ENCODE assay signal across 18 mouse cellular contexts in the genomic region with DNA sequence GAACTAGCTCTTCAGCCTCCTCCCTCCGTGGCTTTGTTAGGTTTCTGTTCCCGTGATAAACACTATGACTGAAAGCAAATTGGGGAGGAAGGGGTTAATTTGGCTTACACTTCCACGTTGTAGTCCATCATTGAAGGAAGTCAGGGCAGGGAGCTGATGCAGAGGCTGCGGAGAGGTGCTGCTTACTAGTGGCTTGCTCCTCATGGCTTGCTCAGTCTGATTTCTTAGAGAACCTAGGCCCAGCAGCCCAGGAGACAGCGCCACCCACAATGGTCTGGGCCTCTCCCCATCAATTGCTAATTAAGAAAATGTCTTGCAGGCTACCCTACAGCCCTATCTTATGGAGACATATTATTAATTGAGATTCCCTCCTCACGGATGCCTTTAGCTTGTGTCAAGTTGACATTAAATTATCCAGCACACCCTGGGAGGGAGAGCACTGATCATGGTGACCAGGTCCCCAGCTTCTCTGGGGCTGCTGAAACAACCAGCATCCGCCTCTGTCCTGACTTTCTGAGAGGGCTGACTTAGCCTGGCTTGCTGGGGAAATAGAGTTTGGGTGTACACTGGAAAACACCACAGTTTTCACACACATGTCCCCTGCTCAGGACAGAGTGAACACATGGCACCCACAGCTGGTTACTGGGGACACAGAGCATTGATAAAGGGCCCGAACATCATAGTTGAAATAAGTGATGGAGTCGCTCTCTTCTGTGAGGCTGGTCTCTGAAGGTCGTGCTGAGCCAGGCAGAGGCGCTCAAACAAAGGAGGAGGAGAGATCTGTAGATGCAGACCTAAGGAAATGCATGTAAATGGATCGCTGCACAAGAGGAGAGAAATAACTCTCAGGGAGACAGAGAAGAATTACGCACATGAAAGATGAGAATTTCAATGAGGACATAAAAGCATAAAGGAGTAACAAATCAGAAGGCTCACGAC. TPM values are rescaled to one million over a fixed set of nuclear protein-coding genes. Genes with fewer than 3 reads are reported as not detected.
DNase-seq lines count a peak whose midpoint lies in the region; ATAC-seq and TF ChIP-seq lines count a peak whose summit lies in the region.
"Had no signal": no experiment of that assay in that cellular context is flagged by ENCODE, and none has a peak within 500 bp of the region (broad histone marks: within the 10 kb centered on the region; RNA-seq: fewer than 3 reads in every experiment).

No protein-coding gene starts in this region.

- intact Hi-C loops in heart, postnatal 10 days (cut with DNase I): no loop called here

- no peaks in the 10 kb centered on the region for H3K27me3 ChIP-seq in forebrain, embryonic 14.5 days (replicated peaks; ENCODE audit: control insufficient read depth, insufficient read depth, low read length)
- H3K27me3 ChIP-seq in hindbrain, embryonic 15.5 days: no peaks in the 10 kb centered on the region
- no peaks in the 10 kb centered on the region for H3K27me3 ChIP-seq in midbrain, embryonic 14.5 days (ENCODE audit: control insufficient read depth, insufficient read depth, low read length)
- H3K27me3 ChIP-seq: embryonic facial prominence, embryonic 12.5 days; heart, embryonic 13.5 days had no signal

- DNase-seq in brain, embryonic 14.5 days (ENCODE audit: low read depth): peak; percentile 44
- DNase-seq in forebrain, embryonic 14.5 days (ENCODE audit: low spot score): no peak
- peak; percentile 45 for DNase-seq in midbrain, embryonic 14.5 days
- no peak for DNase-seq in lung, postnatal 10 days
- DNase-seq in lung, postnatal 14 days: no peak
- no peak for DNase-seq in heart, postnatal 10 days
- DNase-seq in right cerebral cortex, postnatal 14 days: no peak
- DNase-seq: adrenal gland, postnatal 36 days; kidney, adult 8-10 months; layer of hippocampus, postnatal 36 days; liver; liver, postnatal 0 days; thymus, postnatal 36 days had no signal

- no peak overlapping the region for H3K4me2 ChIP-seq in forebrain, embryonic 14.5 days (ENCODE audit: low read length)
- no peak overlapping the region for H3K4me2 ChIP-seq in hindbrain, embryonic 15.5 days
- no peak overlapping the region for H3K4me2 ChIP-seq in midbrain, embryonic 14.5 days (ENCODE audit: low read length)
- H3K4me2 ChIP-seq: embryonic facial prominence, embryonic 12.5 days; heart, embryonic 13.5 days had no signal

- 0 out of 2 replicates have a peak, but pooled peaks cover 2% of the 10 kb centered on the region for H3K4me1 ChIP-seq in forebrain, embryonic 14.5 days (ENCODE audit: control insufficient read depth, insufficient read depth, low read length)
- H3K4me1 ChIP-seq in hindbrain, embryonic 15.5 days (replicated peaks): peaks cover 20% of the 10 kb centered on the region
- H3K4me1 ChIP-seq in midbrain, embryonic 14.5 days (ENCODE audit: control insufficient read depth, insufficient read depth, low read length): 0 out of 2 replicates have a peak, but pooled peaks cover 4% of the 10 kb centered on the region
- H3K4me1 ChIP-seq: embryonic facial prominence, embryonic 12.5 days; heart, embryonic 13.5 days had no signal

- ATAC-seq in forebrain, embryonic 14.5 days: 0 out of 2 replicates have a peak, but pooled peaks have one; percentile 20
- peak; percentile 20 for ATAC-seq in hindbrain, embryonic 15.5 days (ENCODE audit: low FRiP score, low read depth)
- no peak for ATAC-seq in midbrain, embryonic 14.5 days (ENCODE audit: low FRiP score, low TSS enrichment)
- ATAC-seq: activated CD4-positive, CD25-positive, alpha-beta regulatory T cell, adult 4 months; liver, postnatal 0 days had no signal

- 66% methylated on average over 14 of the region's 14 CpGs for WGBS in forebrain, embryonic 14.5 days
- WGBS in hindbrain, embryonic 15.5 days: 43% methylated on average over 14 of the region's 14 CpGs
- 55% methylated on average over 14 of the region's 14 CpGs for WGBS in midbrain, embryonic 14.5 days

- H3K36me3 ChIP-seq in forebrain, embryonic 14.5 days (ENCODE audit: control insufficient read depth, insufficient read depth, low read length): no peaks in the 10 kb centered on the region
- peaks cover 3% of the 10 kb centered on the region; the same call in 1 of the 2 replicates for H3K36me3 ChIP-seq in hindbrain, embryonic 15.5 days
- H3K36me3 ChIP-seq in midbrain, embryonic 14.5 days (ENCODE audit: control insufficient read depth, insufficient read depth, low read length): no peaks in the 10 kb centered on the region
- H3K36me3 ChIP-seq: embryonic facial prominence, embryonic 12.5 days; heart, embryonic 13.5 days had no signal

- H3K4me3 ChIP-seq in forebrain, embryonic 14.5 days (ENCODE audit: low read depth, low read length): no peak overlapping the region
- no peak overlapping the region for H3K4me3 ChIP-seq in hindbrain, embryonic 15.5 days
- no peak overlapping the region for H3K4me3 ChIP-seq in midbrain, embryonic 14.5 days (replicated peaks; ENCODE audit: low read depth, low read length)
- H3K4me3 ChIP-seq: embryonic facial prominence, embryonic 12.5 days; heart, embryonic 13.5 days had no signal

- TF ChIP-seq POLR2A in brain, embryonic 14.5 days (IDR thresholded peaks at IDR 0.05; ENCODE audit: borderline replicate concordance, extremely low read depth, insufficient read depth, insufficient read length, poor library complexity, severe bottlenecking): no peak

- no peaks in the 10 kb centered on the region for H3K9me3 ChIP-seq in forebrain, embryonic 14.5 days (replicated peaks; ENCODE audit: control insufficient read depth, low read length)
- H3K9me3 ChIP-seq in hindbrain, embryonic 15.5 days: no peaks in the 10 kb centered on the region
- no peaks in the 10 kb centered on the region for H3K9me3 ChIP-seq in midbrain, embryonic 14.5 days (ENCODE audit: control insufficient read depth, low read length)
- H3K9me3 ChIP-seq: embryonic facial prominence, embryonic 12.5 days; heart, embryonic 13.5 days had no signal

- TF ChIP-seq CTCF in brain, embryonic 14.5 days (IDR thresholded peaks at IDR 0.05; ENCODE audit: borderline replicate concordance, extremely low read depth, insufficient read depth, insufficient read length): no peak

- H3K9ac ChIP-seq in forebrain, embryonic 14.5 days (ENCODE audit: low read length): no peak overlapping the region
- H3K9ac ChIP-seq in hindbrain, embryonic 15.5 days: no peak overlapping the region
- H3K9ac ChIP-seq in midbrain, embryonic 14.5 days (replicated peaks; ENCODE audit: low read length): no peak overlapping the region
- H3K9ac ChIP-seq: embryonic facial prominence, embryonic 12.5 days; heart, embryonic 13.5 days; liver, postnatal 0 days had no signal

- H3K27ac ChIP-seq in forebrain, embryonic 14.5 days (ENCODE audit: low read depth, low read length): no peak overlapping the region
- peak overlapping the region; percentile 59 for H3K27ac ChIP-seq in hindbrain, embryonic 15.5 days (replicated peaks)
- H3K27ac ChIP-seq in midbrain, embryonic 14.5 days (replicated peaks; ENCODE audit: low read depth, low read length): peak overlapping the region; percentile 23
- H3K27ac ChIP-seq: embryonic facial prominence, embryonic 12.5 days; heart, embryonic 13.5 days; macrophage had no signal

RNA-seq across cellular contexts. Expression of gene Adcy1, which starts 39.2 kb away (rescaled TPM):
- polyA plus RNA-seq in brain, embryonic 14.5 days (2012; rRNA removed): 13.1 and 22.3 TPM in 2 replicates
- polyA plus RNA-seq in forebrain, embryonic 14.5 days (2014; fragmentation: Nextera tagmentation; extraction: Ambion mirVana): 5.0 and 7.9 TPM in 2 replicates
- polyA plus RNA-seq in hindbrain, embryonic 15.5 days (2015; fragmentation: Nextera tagmentation; extraction: Ambion mirVana): 12.3 and 12.8 TPM in 2 replicates
- polyA plus RNA-seq in midbrain, embryonic 14.5 days (2014; fragmentation: Nextera tagmentation; extraction: Ambion mirVana): 9.9 and 10.7 TPM in 2 replicates
- 1 to 10 TPM in 1 of 2 experiments, under 1 TPM in 1; 0.79 to 1.7 TPM for total RNA-seq in heart, postnatal 10 days (2021)
- polyA plus RNA-seq: macrophage had no signal

Comparison
In these comparisons a context has a peak if more than half of its experiments do, and no peak if none do; other contexts are left out.
1. DNase-seq: peak in brain, embryonic 14.5 days (single experiment) and midbrain, embryonic 14.5 days (single experiment); none in forebrain, embryonic 14.5 days (single experiment), lung, postnatal 10 days (single experiment), lung, postnatal 14 days (single experiment), heart, postnatal 10 days (0 of 2) and right cerebral cortex, postnatal 14 days (single experiment).